ENCODE assay signal across 28 mouse cellular contexts in the genomic region with DNA sequence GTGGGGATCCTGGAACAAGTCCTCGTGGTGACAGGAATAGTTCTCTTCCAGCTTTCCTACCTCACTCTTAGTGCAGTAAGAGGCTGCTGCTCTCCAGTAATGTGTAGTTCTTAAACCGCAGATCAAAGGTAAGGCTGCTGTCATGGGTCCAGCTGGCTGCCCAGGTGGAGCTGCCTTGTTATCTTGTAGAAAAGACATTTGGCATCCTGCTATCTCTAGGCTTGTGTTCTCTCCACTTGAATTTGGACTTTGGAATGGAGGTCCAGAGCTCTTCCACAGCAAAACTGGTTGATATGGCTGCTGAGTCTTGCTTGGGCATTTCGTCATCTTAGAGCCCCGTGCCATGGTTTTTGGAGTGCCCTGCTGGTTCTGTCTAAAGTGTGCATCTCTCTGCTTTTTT. TPM values are rescaled to one million over a fixed set of nuclear protein-coding genes. Genes with fewer than 3 reads are reported as not detected.
DNase-seq lines count a peak whose midpoint lies in the region; ATAC-seq and TF ChIP-seq lines count a peak whose summit lies in the region.
"Had no signal": no experiment of that assay in that cellular context is flagged by ENCODE, and none has a peak within 500 bp of the region (broad histone marks: within the 10 kb centered on the region; RNA-seq: fewer than 3 reads in every experiment).

No protein-coding gene starts in this region.

- H3K9ac ChIP-seq in intestine, embryonic 16.5 days (ENCODE audit: low read depth, low read length), result no peak overlapping the region
- H3K9ac ChIP-seq in intestine, embryonic 15.5 days, result no peak overlapping the region
- H3K9ac ChIP-seq in liver, postnatal 0 days (replicated peaks), result no peak overlapping the region
- H3K9ac ChIP-seq in liver, embryonic 11.5 days (ENCODE audit: low read depth, low read length), result no peak overlapping the region
- H3K9ac ChIP-seq: embryonic facial prominence, embryonic 13.5 days; forebrain, embryonic 12.5 days; forebrain, embryonic 15.5 days; heart, embryonic 15.5 days; hindbrain, embryonic 14.5 days had no signal

- peaks cover 52% of the 10 kb centered on the region for H3K36me3 ChIP-seq in intestine, embryonic 16.5 days (ENCODE audit: control insufficient read depth, insufficient read depth, low read length)
- peaks cover 49% of the 10 kb centered on the region for H3K36me3 ChIP-seq in intestine, embryonic 15.5 days
- H3K36me3 ChIP-seq in liver, postnatal 0 days (replicated peaks; ENCODE audit: insufficient read depth, low read length), result peaks cover 51% of the 10 kb centered on the region
- H3K36me3 ChIP-seq in liver, embryonic 11.5 days (ENCODE audit: control insufficient read depth, insufficient read depth, low read length), result peaks cover 51% of the 10 kb centered on the region
- peaks cover 59% of the 10 kb centered on the region for H3K36me3 ChIP-seq in small intestine, adult 2 months (ENCODE audit: control insufficient read depth, insufficient read depth, low read length)

- 0 out of 2 replicates have a peak overlapping the region, but pooled peaks have one; percentile 5 for H3K4me2 ChIP-seq in intestine, embryonic 16.5 days (ENCODE audit: low read depth, low read length)
- H3K4me2 ChIP-seq in intestine, embryonic 15.5 days (replicated peaks), result no peak overlapping the region
- H3K4me2 ChIP-seq in liver, postnatal 0 days (ENCODE audit: low read depth, low read length), result no peak overlapping the region
- H3K4me2 ChIP-seq in liver, embryonic 11.5 days, result no peak overlapping the region
- H3K4me2 ChIP-seq: embryonic facial prominence, embryonic 13.5 days; forebrain, embryonic 12.5 days; forebrain, embryonic 15.5 days; heart, embryonic 11.5 days; heart, embryonic 15.5 days; hindbrain, embryonic 14.5 days had no signal

- TF ChIP-seq CTCF in liver, postnatal 0 days (IDR thresholded peaks at IDR 0.05; ENCODE audit: low read depth), result no peak
- no peak for TF ChIP-seq CTCF in small intestine, adult 2 months (IDR thresholded peaks at IDR 0.05; ENCODE audit: extremely low read depth, insufficient read length, insufficient replicate concordance, low read depth, low read length)

- no peaks in the 10 kb centered on the region for H3K27me3 ChIP-seq in intestine, embryonic 16.5 days (replicated peaks; ENCODE audit: control insufficient read depth, insufficient read depth, low read length)
- no peaks in the 10 kb centered on the region for H3K27me3 ChIP-seq in intestine, embryonic 15.5 days (replicated peaks)
- no peaks in the 10 kb centered on the region for H3K27me3 ChIP-seq in liver, postnatal 0 days (ENCODE audit: insufficient read depth, low read length)
- no peaks in the 10 kb centered on the region for H3K27me3 ChIP-seq in liver, embryonic 11.5 days (replicated peaks; ENCODE audit: control insufficient read depth, insufficient read depth, low read length)
- H3K27me3 ChIP-seq in small intestine, adult 2 months (ENCODE audit: control insufficient read depth, insufficient read depth, low read length), result no peaks in the 10 kb centered on the region
- H3K27me3 ChIP-seq: embryonic facial prominence, embryonic 13.5 days; forebrain, embryonic 12.5 days; forebrain, embryonic 15.5 days; heart, embryonic 15.5 days had no signal

- no peak for TF ChIP-seq EP300 in liver, postnatal 0 days (IDR thresholded peaks at IDR 0.05; ENCODE audit: low read depth)

- DNase-seq in liver, postnatal 0 days, result no peak
- no peak for DNase-seq in liver, embryonic 11.5 days (ENCODE audit: low spot score)
- DNase-seq: adrenal gland, adult 8-10 months; adrenal gland, postnatal 25 days; cerebellum, adult 11-12 months; cerebellum, adult 8-10 months; cerebellum, postnatal 10 days; cerebellum, postnatal 36 days; embryo, embryonic 11 days; gastrocnemius, postnatal 25 days; heart, adult 18-20 months; heart, postnatal 10 days; heart, postnatal 4 days had no signal

- peaks cover 14% of the 10 kb centered on the region for H3K4me1 ChIP-seq in intestine, embryonic 16.5 days (ENCODE audit: control insufficient read depth, insufficient read depth, low read length)
- peaks cover 16% of the 10 kb centered on the region for H3K4me1 ChIP-seq in intestine, embryonic 15.5 days (replicated peaks)
- H3K4me1 ChIP-seq in liver, postnatal 0 days (ENCODE audit: insufficient read depth), result peaks cover 21% of the 10 kb centered on the region
- peaks cover 14% of the 10 kb centered on the region for H3K4me1 ChIP-seq in liver, embryonic 11.5 days (replicated peaks; ENCODE audit: control insufficient read depth, insufficient read depth, low read length)
- H3K4me1 ChIP-seq in small intestine, adult 2 months (ENCODE audit: control insufficient read depth, insufficient read depth, insufficient read length, low read length), result peaks cover 29% of the 10 kb centered on the region

- no peak for ATAC-seq in intestine, embryonic 16.5 days
- no peak for ATAC-seq in intestine, embryonic 15.5 days
- no peak for ATAC-seq in liver, postnatal 0 days
- ATAC-seq in liver, embryonic 11.5 days (replicated peaks; ENCODE audit: low FRiP score), result no peak
- no peak for ATAC-seq in CD4-positive, CD25-positive, alpha-beta regulatory T cell, adult 4 months
- ATAC-seq: activated CD4-positive, CD25-positive, alpha-beta regulatory T cell, adult 4 months; forebrain, embryonic 15.5 days; hindbrain, postnatal 0 days had no signal

- H3K9me3 ChIP-seq in intestine, embryonic 16.5 days (ENCODE audit: control insufficient read depth, low read length), result no peaks in the 10 kb centered on the region
- no peaks in the 10 kb centered on the region for H3K9me3 ChIP-seq in intestine, embryonic 15.5 days
- no peaks in the 10 kb centered on the region for H3K9me3 ChIP-seq in liver, postnatal 0 days (ENCODE audit: low read length)
- no peaks in the 10 kb centered on the region for H3K9me3 ChIP-seq in liver, embryonic 11.5 days (ENCODE audit: control insufficient read depth, low read length)
- H3K9me3 ChIP-seq: embryonic facial prominence, embryonic 10.5 days; embryonic facial prominence, embryonic 13.5 days; forebrain, embryonic 12.5 days; forebrain, embryonic 15.5 days; heart, embryonic 15.5 days had no signal

- H3K27ac ChIP-seq in intestine, embryonic 16.5 days (ENCODE audit: low read length), result 0 out of 2 replicates have a peak overlapping the region, but pooled peaks have one; percentile 38
- no peak overlapping the region for H3K27ac ChIP-seq in intestine, embryonic 15.5 days
- H3K27ac ChIP-seq in liver, postnatal 0 days (ENCODE audit: low read depth), result peak overlapping the region; percentile 24; the same call in 1 of the 2 replicates
- no peak overlapping the region for H3K27ac ChIP-seq in liver, embryonic 11.5 days (ENCODE audit: low read depth, low read length)
- peak overlapping the region; percentile 93 for H3K27ac ChIP-seq in small intestine, adult 2 months (ENCODE audit: insufficient read depth, low read depth, low read length)
- H3K27ac ChIP-seq: embryonic facial prominence, embryonic 10.5 days; embryonic facial prominence, embryonic 13.5 days; forebrain, embryonic 12.5 days; forebrain, embryonic 15.5 days; heart, embryonic 15.5 days; hindbrain, embryonic 14.5 days; hindbrain, postnatal 0 days had no signal

- no peak overlapping the region for H3K4me3 ChIP-seq in intestine, embryonic 16.5 days (ENCODE audit: low read length)
- no peak overlapping the region for H3K4me3 ChIP-seq in intestine, embryonic 15.5 days (replicated peaks)
- no peak overlapping the region for H3K4me3 ChIP-seq in liver, postnatal 0 days (ENCODE audit: low read depth, low read length)
- no peak overlapping the region for H3K4me3 ChIP-seq in liver, embryonic 11.5 days (ENCODE audit: low read depth, low read length)
- H3K4me3 ChIP-seq in small intestine, adult 2 months (ENCODE audit: low read depth, low read length), result peak overlapping the region; percentile 35
- H3K4me3 ChIP-seq: embryonic facial prominence, embryonic 10.5 days; embryonic facial prominence, embryonic 13.5 days; erythroblast, embryonic 14.5 days; forebrain, embryonic 12.5 days; forebrain, embryonic 15.5 days; heart, embryonic 15.5 days had no signal

- no peak for TF ChIP-seq POLR2A in small intestine, adult 2 months (IDR thresholded peaks at IDR 0.05; ENCODE audit: low read depth, low read length)

- 86% methylated on average over 4 of the region's 4 CpGs for WGBS in intestine, embryonic 16.5 days
- WGBS in intestine, embryonic 15.5 days, result 69% methylated on average over 4 of the region's 4 CpGs
- 60% methylated on average over 4 of the region's 4 CpGs for WGBS in liver, postnatal 0 days (ENCODE audit: insufficient replicate concordance)
- WGBS in liver, embryonic 11.5 days, result 86% methylated on average over 4 of the region's 4 CpGs
- 20% methylated on average over 4 of the region's 4 CpGs for WGBS in small intestine, adult 2 months

RNA-seq across cellular contexts. Expression of a gene that starts 4.6 kb away (rescaled TPM):
- 873 and 892 TPM in 2 replicates for polyA plus RNA-seq in intestine, embryonic 16.5 days (2015; fragmentation: Nextera tagmentation; extraction: Ambion mirVana)
- 688 and 736 TPM in 2 replicates for polyA plus RNA-seq in intestine, embryonic 15.5 days (2015; fragmentation: Nextera tagmentation; extraction: Ambion mirVana)
- 296 and 319 TPM in 2 replicates for polyA plus RNA-seq in liver, postnatal 0 days (2015; fragmentation: Nextera tagmentation; extraction: Ambion mirVana)
- 625 and 635 TPM in 2 replicates for polyA plus RNA-seq in liver, embryonic 11.5 days (2014; fragmentation: Nextera tagmentation; extraction: Ambion mirVana)
- 1,632 and 2,398 TPM in 2 replicates for polyA plus RNA-seq in small intestine, adult 2 months (2012; rRNA removed)
- 100 to 1,000 TPM; 657 to 753 TPM for polyA plus RNA-seq in CD4-positive, CD25-positive, alpha-beta regulatory T cell, adult 4 months (2017; shearing (Covaris generic))

RNA-seq across cellular contexts. Expression of a gene that starts 4.7 kb away (rescaled TPM):
- 0.21 and 0.35 TPM in 2 replicates for polyA plus RNA-seq in intestine, embryonic 16.5 days (2015; fragmentation: Nextera tagmentation; extraction: Ambion mirVana)
- 0.24 and 0.30 TPM in 2 replicates for polyA plus RNA-seq in intestine, embryonic 15.5 days (2015; fragmentation: Nextera tagmentation; extraction: Ambion mirVana)
- polyA plus RNA-seq in liver, postnatal 0 days (2015; fragmentation: Nextera tagmentation; extraction: Ambion mirVana), result 0.46 and 0.49 TPM in 2 replicates
- 0.29 TPM in 1 of 2 replicates, not detected in the other for polyA plus RNA-seq in liver, embryonic 11.5 days (2014; fragmentation: Nextera tagmentation; extraction: Ambion mirVana)
- polyA plus RNA-seq in small intestine, adult 2 months (2012; rRNA removed), result 0.15 and 0.19 TPM in 2 replicates
- polyA plus RNA-seq in CD4-positive, CD25-positive, alpha-beta regulatory T cell, adult 4 months (2017; shearing (Covaris generic)), result 1 to 10 TPM in 1 of 2 experiments, under 1 TPM in 1; 0.61 to 1.1 TPM
- polyA plus RNA-seq: C2C12; erythroblast, embryonic 14.5 days had no signal

RNA-seq across cellular contexts. Expression of a gene that starts 23.8 kb away (rescaled TPM):
- polyA plus RNA-seq in intestine, embryonic 16.5 days (2015; fragmentation: Nextera tagmentation; extraction: Ambion mirVana), result 2.6 and 3.1 TPM in 2 replicates
- polyA plus RNA-seq in intestine, embryonic 15.5 days (2015; fragmentation: Nextera tagmentation; extraction: Ambion mirVana), result 2.7 and 3.7 TPM in 2 replicates
- not detected in 2 replicates for polyA plus RNA-seq in liver, postnatal 0 days (2015; fragmentation: Nextera tagmentation; extraction: Ambion mirVana)
- 0.04 and 0.16 TPM in 2 replicates for polyA plus RNA-seq in liver, embryonic 11.5 days (2014; fragmentation: Nextera tagmentation; extraction: Ambion mirVana)
- 0.19 and 0.42 TPM in 2 replicates for polyA plus RNA-seq in small intestine, adult 2 months (2012; rRNA removed)
- not detected for polyA plus RNA-seq in CD4-positive, CD25-positive, alpha-beta regulatory T cell, adult 4 months (2017; shearing (Covaris generic))
- polyA plus RNA-seq: activated CD4-positive, CD25-positive, alpha-beta regulatory T cell, adult 4 months; C2C12; erythroblast, embryonic 14.5 days had no signal

RNA-seq across cellular contexts. Expression of a gene that starts 38.7 kb away (rescaled TPM):
- polyA plus RNA-seq in intestine, embryonic 16.5 days (2015; fragmentation: Nextera tagmentation; extraction: Ambion mirVana), result 65.1 and 65.8 TPM in 2 replicates
- 44.8 and 52.8 TPM in 2 replicates for polyA plus RNA-seq in intestine, embryonic 15.5 days (2015; fragmentation: Nextera tagmentation; extraction: Ambion mirVana)
- 80.8 and 82.7 TPM in 2 replicates for polyA plus RNA-seq in liver, postnatal 0 days (2015; fragmentation: Nextera tagmentation; extraction: Ambion mirVana)
- 23.2 and 23.7 TPM in 2 replicates for polyA plus RNA-seq in liver, embryonic 11.5 days (2014; fragmentation: Nextera tagmentation; extraction: Ambion mirVana)
- 111 and 261 TPM in 2 replicates for polyA plus RNA-seq in small intestine, adult 2 months (2012; rRNA removed)
- 10 to 100 TPM; 40.0 to 52.4 TPM for polyA plus RNA-seq in CD4-positive, CD25-positive, alpha-beta regulatory T cell, adult 4 months (2017; shearing (Covaris generic))

Comparison
In these comparisons a context has a peak if more than half of its experiments do, and no peak if none do; other contexts are left out.
1. H3K27ac ChIP-seq: peak in intestine, embryonic 16.5 days (single experiment), liver, postnatal 0 days (single experiment) and small intestine, adult 2 months (single experiment); none in intestine, embryonic 15.5 days (single experiment) and liver, embryonic 11.5 days (single experiment).